27 mouse cellular contexts compared by ENCODE assay signal in the genomic region with DNA sequence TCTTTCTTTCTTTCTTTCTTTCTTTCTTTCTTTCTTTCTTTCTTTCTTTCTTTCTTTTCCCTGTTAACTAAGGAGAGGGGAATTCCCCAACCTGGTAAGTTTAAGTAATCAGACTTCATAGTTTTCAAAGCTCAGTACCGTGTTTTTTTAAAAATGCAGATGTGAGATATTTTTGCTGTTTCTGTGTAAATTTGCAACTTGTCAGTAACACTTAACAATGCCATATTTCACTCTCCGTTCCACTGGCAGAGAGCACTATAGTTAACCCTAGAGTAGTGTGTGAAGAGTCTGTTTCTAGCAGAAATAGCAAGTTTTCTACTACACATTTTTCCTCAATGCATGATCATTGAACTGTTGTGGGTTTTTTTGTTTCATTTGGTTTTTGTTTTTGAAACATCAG. TPM values are rescaled to one million over a fixed set of nuclear protein-coding genes. Genes with fewer than 3 reads are reported as not detected.
DNase-seq lines count a peak whose midpoint lies in the region; ATAC-seq and TF ChIP-seq lines count a peak whose summit lies in the region.
"Had no signal": no experiment of that assay in that cellular context is flagged by ENCODE, and none has a peak within 500 bp of the region (broad histone marks: within the 10 kb centered on the region; RNA-seq: fewer than 3 reads in every experiment).

No protein-coding gene starts in this region.

- H3K4me2 ChIP-seq in CH12.LX (ENCODE audit: insufficient read depth, low read depth, poor library complexity, severe bottlenecking), result peak overlapping the region; percentile 48; the same call in 1 of the 2 replicates
- H3K4me2 ChIP-seq in neural tube, embryonic 15.5 days, result no peak overlapping the region

- no peak for TF ChIP-seq CTCF in CH12.LX (conservative IDR thresholded peaks at IDR 0.05 in 1 of 2, IDR thresholded peaks at IDR 0.05 in 1 of 2; ENCODE audit: low read depth in 2 of 2, low read length in 2 of 2)
- no peak for TF ChIP-seq CTCF in cerebellum, adult 2 months (IDR thresholded peaks at IDR 0.05; ENCODE audit: borderline replicate concordance, insufficient read depth, low read depth, low read length)

- TF ChIP-seq POLR2A in CH12.LX (IDR thresholded peaks at IDR 0.05; ENCODE audit: low read depth, low read length), result no peak
- TF ChIP-seq POLR2A in cerebellum, adult 2 months (IDR thresholded peaks at IDR 0.05; ENCODE audit: borderline replicate concordance, insufficient read depth, low read length), result no peak

- H3K79me2 ChIP-seq in CH12.LX (replicated peaks; ENCODE audit: control insufficient read depth, extremely low read depth, insufficient read depth, poor library complexity, severe bottlenecking), result no peaks in the 10 kb centered on the region

- in situ Hi-C loops in CH12.LX (cut with MboI; ENCODE audit: low pct_ligation_motif_present, low pct_unique_long_range_greater_than_20kb, low sequenced_read_pairs), result no loop called here

- H3K4me3 ChIP-seq in CH12.LX (replicated peaks in 1 of 3; ENCODE audit: low read depth in 2 of 3, low read length in 2 of 3, poor library complexity in 1 of 3), result no peak overlapping the region
- no peak overlapping the region for H3K4me3 ChIP-seq in cerebellum, adult 2 months (replicated peaks; ENCODE audit: insufficient read depth, low read depth, low read length)
- H3K4me3 ChIP-seq in neural tube, embryonic 15.5 days (replicated peaks), result no peak overlapping the region

- no peaks in the 10 kb centered on the region for H3K9me3 ChIP-seq in CH12.LX (replicated peaks; ENCODE audit: low read length)
- no peaks in the 10 kb centered on the region for H3K9me3 ChIP-seq in neural tube, embryonic 15.5 days (replicated peaks)
- H3K9me3 ChIP-seq: G1E had no signal

- no peaks in the 10 kb centered on the region for H3K27me3 ChIP-seq in CH12.LX (replicated peaks)
- H3K27me3 ChIP-seq in cerebellum, adult 2 months (ENCODE audit: control insufficient read depth, insufficient read depth, low read length), result no peaks in the 10 kb centered on the region
- no peaks in the 10 kb centered on the region for H3K27me3 ChIP-seq in neural tube, embryonic 15.5 days (replicated peaks)
- H3K27me3 ChIP-seq: Patski had no signal

- no peak overlapping the region for H3K27ac ChIP-seq in CH12.LX (ENCODE audit: insufficient read depth, low read depth)
- no peak overlapping the region for H3K27ac ChIP-seq in cerebellum, adult 2 months (ENCODE audit: insufficient read depth, low read length)
- no peak overlapping the region for H3K27ac ChIP-seq in neural tube, embryonic 15.5 days (replicated peaks)

- peak overlapping the region; percentile 52; the same call in 1 of the 2 replicates for H3K9ac ChIP-seq in CH12.LX (ENCODE audit: insufficient read depth, low read depth)
- no peak overlapping the region for H3K9ac ChIP-seq in neural tube, embryonic 15.5 days (replicated peaks)

- no peak; the same call in 1 of the 2 replicates for TF ChIP-seq RAD21 in CH12.LX (IDR thresholded peaks at IDR 0.05; ENCODE audit: low read depth, low read length)

- dilution Hi-C loops in CH12.LX (cut with MboI; ENCODE audit: extremely low pct_ligation_motif_present, extremely low pct_unique_long_range_greater_than_20kb, low sequenced_read_pairs), result no loop called here

- ATAC-seq in neural tube, embryonic 15.5 days (ENCODE audit: low FRiP score), result no peak
- ATAC-seq: activated CD4-positive, CD25-positive, alpha-beta regulatory T cell, adult 4 months; CD4-positive, CD25-positive, alpha-beta regulatory T cell, adult 4 months; Patski had no signal

- H3K4me1 ChIP-seq in CH12.LX (ENCODE audit: control insufficient read depth in 1 of 2, insufficient read depth in 2 of 2), result peaks cover 17 to 33% of the 10 kb centered on the region in 2 experiments
- H3K4me1 ChIP-seq in cerebellum, adult 2 months (ENCODE audit: control insufficient read depth, insufficient read depth, low read length), result no peaks in the 10 kb centered on the region
- no peaks in the 10 kb centered on the region for H3K4me1 ChIP-seq in neural tube, embryonic 15.5 days

- peak; percentile 72 for TF ChIP-seq EP300 in CH12.LX (IDR thresholded peaks at IDR 0.05; ENCODE audit: low read length)

- no peaks in the 10 kb centered on the region for H3K36me3 ChIP-seq in CH12.LX (replicated peaks in 1 of 2; ENCODE audit: control insufficient read depth in 1 of 2, insufficient read depth in 1 of 2, low read length in 1 of 2)
- H3K36me3 ChIP-seq in neural tube, embryonic 15.5 days, result no peaks in the 10 kb centered on the region
- H3K36me3 ChIP-seq: G1E had no signal

- DNase-seq in CH12.LX (ENCODE audit: extremely low read depth), result no peak
- DNase-seq in NIH3T3 (ENCODE audit: low read depth), result peak; percentile 54
- DNase-seq in fibroblast of lung, adult 2 months (ENCODE audit: low read depth), result peak; percentile 4
- no peak for DNase-seq in cerebellum, adult 2 months
- DNase-seq in adrenal gland, adult 18-20 months (ENCODE audit: low spot score in 2 of 2), result no peak
- DNase-seq: adrenal gland, adult 2 months; adrenal gland, adult 8-10 months; adrenal gland, postnatal 10 days; adrenal gland, postnatal 14 days; adrenal gland, postnatal 25 days; adrenal gland, postnatal 36 days; B cell, adult 2 months; cerebellum, adult 11 months; cerebellum, adult 11-12 months; cerebellum, adult 18-20 months; cerebellum, adult 8-10 months; cerebellum, adult 9-10 months; cerebellum, adult 9-11 months had no signal

- WGBS in cerebellum, adult 2 months, result 73% methylated on average over 2 of the region's 2 CpGs
- 76% methylated on average over 2 of the region's 2 CpGs for WGBS in neural tube, embryonic 15.5 days

TF ChIP-seq in CH12.LX, 34 proteins besides CTCF, POLR2A, EP300 and RAD21:
- TF ChIP-seq MAFK (IDR thresholded peaks at IDR 0.05; ENCODE audit: insufficient replicate concordance, low read length) (peak; percentile 51; the same call in 1 of the 2 replicates), CHD1 (IDR thresholded peaks at IDR 0.05; ENCODE audit: low read depth, low read length) (peak; percentile 57; the same call in 1 of the 2 replicates), JUND (conservative IDR thresholded peaks at IDR 0.05; ENCODE audit: low read depth, low read length) (0 out of 2 replicates have a peak, but pooled peaks have one; percentile 16), MXI1 (IDR thresholded peaks at IDR 0.05; ENCODE audit: low read depth, low read length) (no peak), IRF4 (IDR thresholded peaks at IDR 0.05; ENCODE audit: low read depth, low read length) (peak; percentile 36; the same call in 1 of the 2 replicates), RCOR1 (conservative IDR thresholded peaks at IDR 0.05; ENCODE audit: low read depth, low read length) (no peak), ELF1 (IDR thresholded peaks at IDR 0.05; ENCODE audit: low read depth, low read length) (0 out of 2 replicates have a peak, but pooled peaks have one; percentile 21), MEF2A (IDR thresholded peaks at IDR 0.05; ENCODE audit: borderline replicate concordance, low read depth, low read length) (peak; percentile 66), NRF1 (IDR thresholded peaks at IDR 0.05; ENCODE audit: low read depth, low read length) (no peak), TCF12 (IDR thresholded peaks at IDR 0.05; ENCODE audit: low read depth, low read length) (0 out of 2 replicates have a peak, but pooled peaks have one; percentile 23), JUN (IDR thresholded peaks at IDR 0.05; ENCODE audit: insufficient read depth, low read depth, low read length) (no peak), ZNF384 (IDR thresholded peaks at IDR 0.05; ENCODE audit: low read depth, low read length) (peak; percentile 80), CHD2 (IDR thresholded peaks at IDR 0.05; ENCODE audit: low read length) (no peak), ZC3H11A (IDR thresholded peaks at IDR 0.05; ENCODE audit: low read depth, low read length) (no peak)
TF ChIP-seq in CH12.LX: peak in this region for 8.

RNA-seq across cellular contexts. Expression of gene Npsr1, which starts 0.7 kb away (rescaled TPM):
- 0.13 and 0.38 TPM in 2 replicates for total RNA-seq in CH12.LX (2012; rRNA removed)
- 0.13 TPM in 1 of 2 replicates, not detected in the other for total RNA-seq in CH12.LX (2014; rRNA removed)
- not detected in 2 replicates for polyA plus RNA-seq in CH12.LX (2012; ENCODE audit: insufficient read length, low read depth)
- polyA plus RNA-seq in cerebellum, adult 2 months (2012; rRNA removed), result 0.24 and 0.28 TPM in 2 replicates
- total RNA-seq in adrenal gland, adult 18-20 months (2021), result not detected
- 0.20 and 0.24 TPM in 2 replicates for polyA plus RNA-seq in neural tube, embryonic 15.5 days (2015; fragmentation: Nextera tagmentation; extraction: Ambion mirVana)
- total RNA-seq: adrenal gland, adult 2 months; adrenal gland, postnatal 10 days; adrenal gland, postnatal 14 days; adrenal gland, postnatal 25 days; adrenal gland, postnatal 36 days; adrenal gland, postnatal 4 days; ES-E14; MEL had no signal
- polyA plus RNA-seq: activated CD4-positive, CD25-positive, alpha-beta regulatory T cell, adult 4 months; adrenal gland, adult 2 months; C2C12; G1E; Patski had no signal

Comparison
In these comparisons a context has a peak if more than half of its experiments do, and no peak if none do; other contexts are left out.
1. DNase-seq: peak in NIH3T3 (single experiment) and fibroblast of lung, adult 2 months (single experiment); none in CH12.LX (single experiment), cerebellum, adult 2 months (0 of 2) and adrenal gland, adult 18-20 months (0 of 2).